16 mouse cellular contexts compared by ENCODE assay signal in the genomic region with DNA sequence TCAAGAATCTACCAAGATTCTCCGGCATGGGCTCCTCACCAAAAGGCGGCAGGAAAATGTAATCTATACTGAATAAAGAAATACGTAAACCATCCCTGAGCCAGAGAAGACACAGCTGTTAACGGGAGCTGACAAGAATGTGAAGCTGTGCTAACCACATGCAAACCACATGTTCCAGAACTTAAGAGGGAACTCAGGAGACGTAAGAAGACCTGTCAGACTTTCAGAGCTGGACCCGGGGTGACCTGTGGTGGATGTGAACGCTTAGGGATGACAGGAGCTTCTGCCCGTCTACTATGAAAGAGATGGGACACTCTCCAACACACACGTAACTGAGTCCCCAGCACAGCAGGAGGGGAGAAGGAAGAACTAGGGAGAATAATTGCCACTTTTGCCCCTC. TPM values are rescaled to one million over a fixed set of nuclear protein-coding genes. Genes with fewer than 3 reads are reported as not detected.
DNase-seq lines count a peak whose midpoint lies in the region; ATAC-seq lines count a peak whose summit lies in the region.
"Had no signal": no experiment of that assay in that cellular context is flagged by ENCODE, and none has a peak within 500 bp of the region (broad histone marks: within the 10 kb centered on the region; RNA-seq: fewer than 3 reads in every experiment).

No protein-coding gene starts in this region.

- DNase-seq in lung, postnatal 36 days: no peak
- peak; percentile 63 for DNase-seq in retina, postnatal 1 day
- no peak for DNase-seq in Muller cell, postnatal 12 days (ENCODE audit: inconsistent ontology term)
- no peak for DNase-seq in midbrain, embryonic 10.5 days (ENCODE audit: low spot score)
- DNase-seq: cerebellum, postnatal 10 days; forebrain, postnatal 0 days; gastrocnemius, postnatal 36 days; heart, postnatal 36 days; kidney, postnatal 10 days; right cerebral cortex, postnatal 14 days had no signal

- peaks cover 7% of the 10 kb centered on the region; the same call in 1 of the 2 replicates for H3K27me3 ChIP-seq in forebrain, embryonic 12.5 days
- no peaks in the 10 kb centered on the region for H3K27me3 ChIP-seq in forebrain, embryonic 13.5 days
- H3K27me3 ChIP-seq in lung, embryonic 15.5 days: no peaks in the 10 kb centered on the region
- no peaks in the 10 kb centered on the region for H3K27me3 ChIP-seq in intestine, embryonic 15.5 days (replicated peaks)
- H3K27me3 ChIP-seq in midbrain, embryonic 10.5 days (ENCODE audit: low read depth, poor library complexity, severe bottlenecking): no peaks in the 10 kb centered on the region
- H3K27me3 ChIP-seq: neural tube, embryonic 13.5 days had no signal

- peaks cover 40% of the 10 kb centered on the region for H3K4me1 ChIP-seq in forebrain, embryonic 12.5 days
- H3K4me1 ChIP-seq in forebrain, embryonic 13.5 days: peaks cover 47% of the 10 kb centered on the region
- H3K4me1 ChIP-seq in lung, embryonic 15.5 days: peaks cover 32% of the 10 kb centered on the region
- H3K4me1 ChIP-seq in intestine, embryonic 15.5 days (replicated peaks): peaks cover 33% of the 10 kb centered on the region
- peaks cover 43% of the 10 kb centered on the region for H3K4me1 ChIP-seq in midbrain, embryonic 10.5 days

- peaks cover 17% of the 10 kb centered on the region; the same call in 1 of the 2 replicates for H3K36me3 ChIP-seq in forebrain, embryonic 12.5 days (replicated peaks)
- 0 out of 2 replicates have a peak, but pooled peaks cover 5% of the 10 kb centered on the region for H3K36me3 ChIP-seq in forebrain, embryonic 13.5 days (ENCODE audit: poor library complexity, severe bottlenecking)
- H3K36me3 ChIP-seq in lung, embryonic 15.5 days: no peaks in the 10 kb centered on the region
- no peaks in the 10 kb centered on the region for H3K36me3 ChIP-seq in intestine, embryonic 15.5 days
- H3K36me3 ChIP-seq in midbrain, embryonic 10.5 days: peaks cover 43% of the 10 kb centered on the region
- H3K36me3 ChIP-seq: neural tube, embryonic 13.5 days had no signal

- no peak overlapping the region for H3K4me3 ChIP-seq in forebrain, embryonic 12.5 days (replicated peaks)
- no peak overlapping the region for H3K4me3 ChIP-seq in forebrain, embryonic 13.5 days
- no peak overlapping the region for H3K4me3 ChIP-seq in lung, embryonic 15.5 days
- no peak overlapping the region for H3K4me3 ChIP-seq in intestine, embryonic 15.5 days (replicated peaks)
- H3K4me3 ChIP-seq in midbrain, embryonic 10.5 days: no peak overlapping the region
- H3K4me3 ChIP-seq: neural tube, embryonic 13.5 days had no signal

- H3K4me2 ChIP-seq in forebrain, embryonic 12.5 days: no peak overlapping the region
- no peak overlapping the region for H3K4me2 ChIP-seq in forebrain, embryonic 13.5 days
- H3K4me2 ChIP-seq in lung, embryonic 15.5 days: no peak overlapping the region; the same call in 1 of the 2 replicates
- H3K4me2 ChIP-seq in intestine, embryonic 15.5 days (replicated peaks): peak overlapping the region; percentile 40; the same call in 1 of the 2 replicates
- H3K4me2 ChIP-seq: neural tube, embryonic 13.5 days had no signal

- 70% methylated on average over 9 of the region's 9 CpGs for WGBS in forebrain, embryonic 12.5 days
- WGBS in forebrain, embryonic 13.5 days: 69% methylated on average over 9 of the region's 9 CpGs
- 39% methylated on average over 9 of the region's 9 CpGs for WGBS in lung, embryonic 15.5 days
- WGBS in intestine, embryonic 15.5 days: 47% methylated on average over 9 of the region's 9 CpGs
- 67% methylated on average over 9 of the region's 9 CpGs for WGBS in midbrain, embryonic 10.5 days

- H3K27ac ChIP-seq in forebrain, embryonic 12.5 days: 0 out of 2 replicates have a peak overlapping the region, but pooled peaks have one; percentile 8
- no peak overlapping the region; the same call in 1 of the 2 replicates for H3K27ac ChIP-seq in forebrain, embryonic 13.5 days
- peak overlapping the region; percentile 92 for H3K27ac ChIP-seq in lung, embryonic 15.5 days
- H3K27ac ChIP-seq in intestine, embryonic 15.5 days: 0 out of 2 replicates have a peak overlapping the region, but pooled peaks have one; percentile 90
- H3K27ac ChIP-seq in midbrain, embryonic 10.5 days (replicated peaks): no peak overlapping the region

- H3K9ac ChIP-seq in forebrain, embryonic 12.5 days: no peak overlapping the region
- no peak overlapping the region for H3K9ac ChIP-seq in forebrain, embryonic 13.5 days
- no peak overlapping the region for H3K9ac ChIP-seq in lung, embryonic 15.5 days
- H3K9ac ChIP-seq in intestine, embryonic 15.5 days: no peak overlapping the region
- H3K9ac ChIP-seq: forebrain, postnatal 0 days; neural tube, embryonic 13.5 days had no signal

- no peaks in the 10 kb centered on the region for H3K9me3 ChIP-seq in forebrain, embryonic 12.5 days
- no peaks in the 10 kb centered on the region for H3K9me3 ChIP-seq in forebrain, embryonic 13.5 days (replicated peaks)
- H3K9me3 ChIP-seq in lung, embryonic 15.5 days: no peaks in the 10 kb centered on the region
- no peaks in the 10 kb centered on the region for H3K9me3 ChIP-seq in intestine, embryonic 15.5 days
- H3K9me3 ChIP-seq in midbrain, embryonic 10.5 days (replicated peaks): no peaks in the 10 kb centered on the region
- H3K9me3 ChIP-seq: neural tube, embryonic 13.5 days had no signal

- no peak for ATAC-seq in forebrain, embryonic 12.5 days (ENCODE audit: low FRiP score)
- no peak for ATAC-seq in forebrain, embryonic 13.5 days
- ATAC-seq in lung, embryonic 15.5 days (ENCODE audit: borderline replicate concordance, extremely low read depth, low FRiP score, low TSS enrichment): peak; percentile 40; the same call in 1 of the 2 replicates
- peak; percentile 24; the same call in 1 of the 2 replicates for ATAC-seq in intestine, embryonic 15.5 days
- ATAC-seq: activated CD4-positive, CD25-positive, alpha-beta regulatory T cell, adult 4 months; forebrain, postnatal 0 days had no signal

RNA-seq across cellular contexts. Expression of a gene that starts 18.1 kb away (rescaled TPM):
- 10.8 and 11.4 TPM in 2 replicates for polyA plus RNA-seq in forebrain, embryonic 12.5 days (2016; fragmentation: Nextera tagmentation; extraction: Ambion mirVana)
- 5.6 and 6.5 TPM in 2 replicates for polyA plus RNA-seq in forebrain, embryonic 13.5 days (2015; fragmentation: Nextera tagmentation; extraction: Ambion mirVana)
- polyA plus RNA-seq in lung, embryonic 15.5 days (2015; fragmentation: Nextera tagmentation; extraction: Ambion mirVana): 7.5 and 8.6 TPM in 2 replicates
- polyA plus RNA-seq in intestine, embryonic 15.5 days (2015; fragmentation: Nextera tagmentation; extraction: Ambion mirVana): 7.2 and 7.4 TPM in 2 replicates
- polyA plus RNA-seq in midbrain, embryonic 10.5 days (2016; fragmentation: Nextera tagmentation; extraction: Ambion mirVana): 8.9 and 9.9 TPM in 2 replicates
- polyA plus RNA-seq: activated CD4-positive, CD25-positive, alpha-beta regulatory T cell, adult 4 months had no signal

Comparison
In these comparisons a context has a peak if more than half of its experiments do, and no peak if none do; other contexts are left out.
1. H3K27ac ChIP-seq: peak in forebrain, embryonic 12.5 days (single experiment), lung, embryonic 15.5 days (single experiment) and intestine, embryonic 15.5 days (single experiment); none in forebrain, embryonic 13.5 days (single experiment) and midbrain, embryonic 10.5 days (single experiment).
2. ATAC-seq: peak in lung, embryonic 15.5 days (single experiment) and intestine, embryonic 15.5 days (single experiment); none in forebrain, embryonic 12.5 days (single experiment) and forebrain, embryonic 13.5 days (single experiment).